Mouse (Mus musculus): ENCODE results near the gene Esrra.

- no peak for TF ChIP-seq CTCF (IDR thresholded peaks at IDR 0.05)
- no peak for TF ChIP-seq POLR2A (IDR thresholded peaks at IDR 0.05; ENCODE audit: insufficient read depth, low read depth, low read length)
- TF ChIP-seq EP300 (IDR thresholded peaks at IDR 0.05; ENCODE audit: insufficient read depth, low read depth, low read length): no peak
These were observed 3.3 kb downstream of the Esrra start for GRCm38 (mm10) chr19:6918321-6918720.
